Mouse (Mus musculus) embryonic fibroblast, embryonic 13.5 days (primary cell): ENCODE measurements around the gene Gm20458. TPM values are rescaled to one million over a fixed set of nuclear protein-coding genes. Genes with fewer than 3 reads are reported as not detected.

ENCODE experiments used
- H3K27ac ChIP-seq: 2 replicates; pipeline ENCODE4 v1.5.1; 2012; ENCODE audit warnings: low read length, control low read depth, inconsistent platforms; ENCODE audit not compliant: insufficient read depth
- H3K4me1 ChIP-seq: 2 replicates; pipeline ENCODE4 v1.6.1; 2011; ENCODE audit warnings: low read length; ENCODE audit not compliant: control insufficient read depth, insufficient read depth
- H3K4me3 ChIP-seq: 2 replicates; pipeline ENCODE4 v1.5.1; 2011; ENCODE audit warnings: mild to moderate bottlenecking, control low read depth, low read length; ENCODE audit not compliant: insufficient read depth
- CTCF ChIP-seq: IDR thresholded peaks from 2 replicates; pipeline ENCODE4 v1.5.1; 2011; ENCODE audit warnings: mild to moderate bottlenecking, control low read depth, low read length, moderate library complexity, borderline replicate concordance; ENCODE audit not compliant: insufficient read depth
- POLR2A ChIP-seq: IDR thresholded peaks from 2 replicates; pipeline ENCODE4 v1.6.1; 2011; ENCODE audit warnings: low read depth, mild to moderate bottlenecking, control low read depth, low read length, moderate library complexity
- polyA plus RNA-seq: library from polyadenylated mRNA; stranded (reverse); fragments of >200 nt; gene quantifications from 2 replicates; pipeline ENCODE4 v1.2.4, GENCODE M21; 2011; ENCODE audit warnings: low read depth; ENCODE audit not compliant: missing spikeins, insufficient read length

Gm20458 gene
- polyA plus RNA-seq, 1 experiment, result 4.1 TPM

DNA sequence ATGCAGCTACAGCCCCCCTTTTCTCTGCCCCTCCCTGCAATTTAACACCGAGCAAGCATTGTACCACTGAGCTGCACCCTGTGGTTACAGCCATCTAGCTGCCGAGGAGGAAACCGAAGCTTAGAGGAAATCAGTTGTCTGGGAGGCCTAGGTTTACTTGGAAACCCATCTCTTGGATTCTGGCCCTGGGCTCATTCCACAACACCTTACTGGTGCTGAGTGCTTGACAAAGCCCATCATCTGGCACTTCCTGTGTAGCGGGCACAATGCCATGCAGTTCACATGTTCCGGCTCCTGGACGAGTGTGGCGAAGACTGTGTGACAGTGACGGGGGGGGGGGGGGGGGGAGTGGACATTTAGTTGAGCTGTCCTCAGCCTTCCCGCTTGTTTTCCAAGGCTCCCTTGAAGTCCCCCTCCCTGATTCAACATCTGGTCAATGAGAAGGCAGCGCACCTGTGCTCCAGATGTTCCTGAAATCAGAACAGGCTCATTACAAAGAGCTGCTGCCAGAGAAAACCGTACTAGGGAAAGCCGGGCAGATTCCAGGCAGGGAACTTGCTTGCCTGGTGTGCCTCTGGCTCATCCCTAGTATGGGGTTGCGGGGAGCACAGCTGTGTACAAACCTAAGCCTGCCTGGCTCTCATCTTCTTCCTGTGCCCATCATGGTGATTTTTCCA, 8.6 kb upstream of the Gm20458 start:
- no peak overlapping the region for H3K4me3 ChIP-seq
- H3K27ac ChIP-seq, result no peak overlapping the region
- peaks cover 16% of the 10 kb centered on the region for H3K4me1 ChIP-seq
- no peak for TF ChIP-seq POLR2A
- TF ChIP-seq CTCF, result no peak

DNA sequence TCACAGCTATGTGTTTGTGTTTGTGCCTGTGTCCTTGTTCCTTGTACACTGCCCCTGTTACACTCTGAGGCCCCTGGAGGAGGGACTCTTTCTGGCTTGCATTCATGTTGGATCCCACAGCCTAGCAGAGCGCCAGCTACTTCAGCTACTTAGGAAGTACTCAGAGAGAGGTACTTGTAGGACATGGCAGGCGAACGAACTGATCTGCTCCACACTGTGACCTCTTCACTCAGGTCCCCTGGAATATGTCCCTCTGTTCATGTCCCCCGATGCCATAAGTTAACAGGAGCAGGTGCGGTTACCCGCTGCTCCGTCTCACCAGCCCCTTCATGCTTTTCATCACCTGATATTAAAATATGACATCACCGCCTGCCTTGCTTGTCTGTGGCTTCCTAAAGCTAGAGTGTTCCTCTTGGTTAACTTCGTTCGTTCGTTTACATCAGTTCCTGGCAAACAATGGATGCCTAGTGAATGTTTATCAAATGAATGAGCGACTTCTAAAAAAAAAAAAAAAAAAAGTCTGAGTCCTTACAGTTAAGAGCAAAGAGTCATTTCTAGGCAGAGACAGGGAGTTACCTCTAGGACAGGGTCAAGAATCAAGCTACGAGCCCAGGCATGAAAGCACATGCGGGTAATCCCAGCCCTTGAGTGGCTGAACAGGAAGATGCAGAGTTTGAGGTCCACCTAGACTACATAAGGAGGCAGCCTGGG, 7.6 kb upstream of the Gm20458 start:
- H3K27ac ChIP-seq, result no peak overlapping the region
- no peak for TF ChIP-seq CTCF
- H3K4me3 ChIP-seq, result no peak overlapping the region
- H3K4me1 ChIP-seq, result peaks cover 16% of the 10 kb centered on the region

DNA sequence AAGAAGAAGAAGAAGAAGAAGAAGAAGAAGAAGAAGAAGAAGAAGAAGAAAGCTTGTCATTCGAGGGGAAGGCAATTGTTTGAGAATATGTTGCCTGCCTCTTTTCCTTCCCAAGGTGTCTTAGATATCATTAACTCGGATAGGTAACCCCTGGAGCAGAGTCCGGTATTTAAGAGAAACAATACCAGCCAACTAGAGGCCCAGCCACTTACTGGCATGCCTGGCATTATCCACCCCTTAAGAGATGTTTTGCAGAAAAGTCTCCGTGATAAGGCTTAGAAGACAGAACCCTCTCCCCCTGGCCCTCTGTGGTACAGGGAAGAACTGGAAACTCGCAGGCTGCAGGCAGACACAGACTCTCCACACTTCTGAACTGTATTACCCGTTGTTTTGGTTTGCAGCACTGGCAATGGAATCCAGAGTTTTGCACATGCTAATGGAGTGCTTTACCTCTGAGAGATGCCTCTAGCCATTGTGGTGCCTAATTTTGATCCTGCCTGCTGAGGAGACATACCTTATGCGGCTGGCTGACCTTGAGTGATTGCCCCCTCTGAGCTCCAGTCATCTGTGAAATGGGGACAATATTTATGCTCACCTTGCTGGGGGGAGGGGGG, 6.8 kb upstream of the Gm20458 start:
- peak overlapping the region; percentile 21; the same call in 1 of the 2 replicates for H3K27ac ChIP-seq
- peaks cover 16% of the 10 kb centered on the region for H3K4me1 ChIP-seq
- no peak overlapping the region for H3K4me3 ChIP-seq
- TF ChIP-seq POLR2A, result no peak

DNA sequence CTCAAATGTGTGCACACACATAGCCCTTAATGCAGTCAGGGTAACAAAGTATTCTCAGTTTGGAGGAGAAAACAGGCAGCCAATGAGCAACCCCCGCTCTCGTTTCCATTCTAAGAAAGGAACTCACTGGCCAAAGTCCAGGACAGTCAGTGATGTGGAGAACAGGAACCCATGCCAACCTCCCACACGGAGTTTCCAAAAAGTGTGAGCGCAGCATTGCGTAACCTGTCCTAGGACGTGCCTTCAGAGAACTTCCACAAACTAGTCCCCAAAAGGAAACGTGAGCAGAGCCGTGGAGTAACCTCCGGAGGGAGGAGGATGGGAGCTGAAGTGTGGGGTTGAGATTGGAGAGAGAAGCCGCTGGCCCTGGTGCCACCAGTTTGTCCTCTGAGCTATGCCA, 5.9 kb upstream of the Gm20458 start:
- Histone ChIP-seq H3K4me1 (peaks cover 16% of the 10 kb centered on the region), H3K4me3 (no peak overlapping the region), H3K27ac (peak overlapping the region; percentile 98)
- no peak for TF ChIP-seq CTCF
- no peak for TF ChIP-seq POLR2A

DNA sequence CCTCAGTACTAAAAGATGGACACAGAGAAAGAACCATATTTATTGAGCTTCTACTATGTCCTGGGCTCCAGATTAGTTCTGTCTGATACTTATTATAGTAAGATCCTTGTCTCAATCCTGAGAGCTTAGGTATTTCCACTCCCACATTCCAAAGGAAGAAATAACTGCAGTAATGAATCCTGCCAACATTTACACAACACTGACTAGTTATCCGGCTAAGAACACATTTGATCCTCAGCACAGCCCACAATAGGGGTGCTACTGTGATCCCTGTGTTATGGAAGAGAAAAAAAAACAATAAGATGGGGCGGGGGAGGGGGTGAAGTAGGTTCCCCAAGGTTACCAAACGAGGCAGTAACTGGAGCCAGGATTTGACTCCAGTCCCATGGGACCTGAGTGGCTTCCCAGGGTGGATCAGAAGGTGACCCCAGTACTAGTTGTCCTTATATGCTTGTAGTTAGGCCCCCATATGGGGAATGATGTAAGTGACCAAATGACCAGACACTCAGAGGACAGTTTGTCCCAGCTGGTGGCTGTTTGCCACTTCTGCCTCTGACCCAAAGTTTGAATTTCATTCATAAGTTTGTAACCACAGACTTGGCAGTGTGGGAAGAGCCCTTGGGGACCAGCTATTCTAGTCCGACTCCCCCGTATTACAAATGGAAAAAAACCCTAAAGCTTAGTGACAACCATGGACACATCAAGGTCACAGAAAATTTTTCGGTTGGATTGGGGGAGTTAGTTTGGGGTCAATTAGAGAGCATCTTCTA, 5.2 kb upstream of the Gm20458 start:
- no peak for TF ChIP-seq CTCF
- TF ChIP-seq POLR2A, result no peak
- no peak overlapping the region for H3K4me3 ChIP-seq
- H3K27ac ChIP-seq, result peak overlapping the region; percentile 98
- peaks cover 16% of the 10 kb centered on the region for H3K4me1 ChIP-seq

DNA sequence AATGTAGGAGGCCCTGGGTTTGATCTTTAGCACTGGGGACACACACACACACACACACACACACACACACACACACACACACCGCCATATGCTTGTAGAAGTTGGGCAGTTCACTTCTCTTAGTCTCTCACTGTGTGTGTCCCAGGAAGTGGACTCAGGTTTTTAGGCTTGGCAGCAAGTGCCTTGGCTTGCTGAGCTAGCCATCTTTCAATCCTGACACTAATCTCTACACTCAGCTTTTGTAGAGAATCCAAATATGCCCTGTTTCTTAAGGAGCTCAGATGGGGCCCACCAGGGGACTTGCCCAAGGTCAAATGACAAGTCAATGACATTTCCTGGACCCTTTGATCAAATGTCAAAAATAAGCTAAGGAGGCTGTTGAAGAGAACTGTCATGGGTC, 4.4 kb upstream of the Gm20458 start:
- H3K4me1 ChIP-seq, result peaks cover 16% of the 10 kb centered on the region
- no peak overlapping the region for H3K4me3 ChIP-seq
- peak overlapping the region; percentile 98 for H3K27ac ChIP-seq
- TF ChIP-seq CTCF (no peak), POLR2A (no peak)

DNA sequence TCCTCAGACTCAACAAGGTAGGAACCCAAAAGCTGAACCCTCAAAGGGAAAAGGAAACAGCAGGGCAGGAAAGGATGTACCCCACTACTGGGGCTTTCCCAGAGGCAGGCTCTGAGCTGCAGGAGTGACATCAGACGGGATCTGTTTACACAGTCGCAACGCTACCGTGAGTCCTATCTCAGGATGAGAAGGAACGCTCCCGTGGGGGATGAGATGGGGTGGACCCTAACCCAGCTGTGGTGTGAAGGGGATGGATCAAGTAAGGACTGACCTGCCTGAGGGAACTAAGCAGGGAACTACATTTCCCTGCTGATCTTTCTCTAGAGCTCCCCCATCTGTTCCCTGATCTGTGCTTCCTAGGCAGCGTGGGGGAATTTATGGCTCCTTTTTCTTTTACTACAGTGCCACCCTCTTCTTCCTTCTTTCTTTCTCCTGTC, 3.9 kb upstream of the Gm20458 start, which contains the start of gene Sys1:
Gene Sys1 (plus strand): TSS at position 101 of the 437 bp plus-strand sequence.
- TF ChIP-seq POLR2A (no peak), CTCF (no peak)
- peak within 1 kb of the TSS; percentile 98 for H3K27ac ChIP-seq
- no peak within 1 kb of the TSS for H3K4me3 ChIP-seq
- peaks cover 15% of the 10 kb centered on the region for H3K4me1 ChIP-seq

DNA sequence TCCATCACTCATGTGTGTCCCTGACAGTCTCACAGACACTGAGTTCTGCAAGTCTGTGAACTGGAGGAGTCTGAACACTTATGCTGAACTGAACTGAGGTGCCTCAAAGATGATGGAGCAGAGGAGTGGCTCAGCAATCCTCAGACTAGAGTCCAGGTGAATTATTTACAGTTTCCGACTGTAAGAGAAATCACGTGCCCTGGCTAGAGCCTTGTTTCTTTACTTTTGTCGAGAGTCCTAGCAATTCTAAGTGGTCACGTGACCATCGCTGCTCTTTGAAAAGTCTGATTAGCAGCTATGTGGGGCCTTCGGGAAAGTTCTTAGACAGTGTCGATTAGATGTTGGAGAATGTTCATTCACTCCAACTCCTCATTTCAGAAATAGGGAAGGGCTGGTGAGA, 2.8 kb upstream of the Gm20458 start:
- Histone ChIP-seq H3K4me3 (no peak overlapping the region), H3K4me1 (peaks cover 9% of the 10 kb centered on the region), H3K27ac (no peak overlapping the region)
- TF ChIP-seq POLR2A (no peak), CTCF (no peak)

DNA sequence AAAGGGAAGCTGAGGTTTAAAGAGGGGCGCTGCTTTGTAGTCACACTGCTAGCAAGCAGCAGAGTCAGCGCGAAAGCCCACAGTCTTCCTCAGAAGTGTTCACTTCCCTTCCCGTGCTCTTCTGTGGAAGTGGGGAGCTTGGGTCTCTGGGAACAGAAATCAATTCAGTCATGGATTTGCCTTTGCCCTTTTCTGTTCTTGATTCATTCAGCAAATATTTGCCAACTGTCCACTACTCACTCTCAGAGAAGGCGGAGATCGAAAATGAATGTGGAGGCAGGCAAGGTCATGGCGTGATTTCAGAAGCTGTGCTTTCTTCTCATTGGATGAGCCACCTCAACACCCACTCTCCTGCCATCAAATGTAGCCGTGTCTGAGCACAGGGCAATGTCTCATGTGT, 2.2 kb upstream of the Gm20458 start:
- no peak overlapping the region for H3K27ac ChIP-seq
- no peak overlapping the region for H3K4me3 ChIP-seq
- H3K4me1 ChIP-seq, result peaks cover 9% of the 10 kb centered on the region
- TF ChIP-seq POLR2A, result no peak
- no peak for TF ChIP-seq CTCF

DNA sequence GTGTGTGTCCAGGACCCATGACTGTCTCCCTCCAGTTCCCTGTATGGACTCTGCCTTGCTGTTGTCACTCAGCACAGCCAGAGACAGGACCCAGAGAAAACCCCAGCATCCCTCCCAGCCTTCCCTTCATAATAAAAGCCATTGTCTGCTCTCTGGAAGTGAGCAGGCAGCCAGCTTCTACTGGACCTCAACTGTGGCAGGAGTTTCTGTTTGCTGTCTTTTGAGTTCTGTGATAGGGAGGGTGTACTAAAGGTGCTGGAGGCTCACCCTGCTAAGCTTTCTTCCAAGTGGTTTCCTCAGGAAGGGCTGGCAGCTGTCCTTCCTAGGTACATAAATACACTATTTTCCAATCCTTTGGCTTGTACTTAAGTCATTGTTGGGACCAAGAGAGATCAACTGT, 4.4 kb downstream of the Gm20458 start:
- Histone ChIP-seq H3K4me3 (no peak overlapping the region), H3K4me1 (peaks cover 8% of the 10 kb centered on the region; the same call in 1 of the 2 replicates), H3K27ac (no peak overlapping the region)
- TF ChIP-seq POLR2A (no peak), CTCF (no peak)
